Mouse (Mus musculus): Measurements from ENCODE around the gene Cracr2a.

The Cracr2a gene

DNA sequence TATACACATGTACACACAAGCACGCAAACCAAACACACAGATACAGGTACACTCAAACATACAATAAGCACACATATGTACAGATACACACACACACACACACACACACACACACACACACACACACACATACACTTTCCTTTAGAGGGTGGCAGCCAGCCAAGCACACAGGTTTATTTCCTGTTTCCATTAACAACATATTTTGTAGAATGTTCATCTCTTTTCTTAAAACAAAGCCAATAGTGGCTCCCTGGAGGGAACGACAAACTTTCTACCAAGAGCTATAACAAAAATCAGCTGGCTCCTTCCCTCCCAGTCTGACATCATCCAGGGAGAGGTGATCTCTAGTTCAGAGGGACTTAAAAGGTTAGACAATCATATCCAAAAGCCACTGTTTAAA, 73.7 kb downstream of the Cracr2a start:
- DNase-seq, result no peak

DNA sequence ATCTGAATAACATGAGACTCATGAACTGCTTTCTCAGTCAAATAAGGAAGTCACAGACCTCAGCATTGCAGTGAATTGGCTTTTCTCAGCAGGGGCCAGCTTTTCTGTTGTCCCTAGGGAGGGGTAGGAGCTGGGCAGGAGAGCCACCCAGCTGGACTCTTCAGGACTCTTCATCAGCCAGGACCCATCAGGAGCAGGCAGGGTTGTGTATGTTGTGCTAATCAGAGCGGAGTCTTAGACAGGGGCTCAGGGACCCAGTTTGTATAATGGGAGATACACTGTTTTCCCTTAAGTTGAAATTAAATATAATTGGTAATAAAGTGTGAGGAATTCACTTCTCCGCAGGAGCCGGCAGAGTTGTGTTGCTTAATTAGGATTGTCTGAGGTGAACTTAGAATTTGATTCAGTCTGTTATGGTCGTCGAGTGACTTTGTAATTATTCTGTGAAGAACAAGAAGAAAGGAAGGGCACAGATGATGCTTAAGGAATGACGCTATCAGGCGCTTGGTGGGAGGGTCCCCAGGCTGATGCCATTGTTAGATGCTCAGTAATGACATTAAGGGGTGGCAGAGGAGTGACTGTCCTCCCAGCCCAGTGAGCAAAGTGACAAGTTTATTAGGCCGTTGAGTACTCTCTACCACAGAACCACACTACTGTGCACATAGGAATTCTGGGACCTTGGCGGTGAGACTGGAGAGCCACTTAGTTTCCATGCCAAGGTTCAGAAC, 74.5 kb downstream of the Cracr2a start:
- DNase-seq, result no peak

DNA sequence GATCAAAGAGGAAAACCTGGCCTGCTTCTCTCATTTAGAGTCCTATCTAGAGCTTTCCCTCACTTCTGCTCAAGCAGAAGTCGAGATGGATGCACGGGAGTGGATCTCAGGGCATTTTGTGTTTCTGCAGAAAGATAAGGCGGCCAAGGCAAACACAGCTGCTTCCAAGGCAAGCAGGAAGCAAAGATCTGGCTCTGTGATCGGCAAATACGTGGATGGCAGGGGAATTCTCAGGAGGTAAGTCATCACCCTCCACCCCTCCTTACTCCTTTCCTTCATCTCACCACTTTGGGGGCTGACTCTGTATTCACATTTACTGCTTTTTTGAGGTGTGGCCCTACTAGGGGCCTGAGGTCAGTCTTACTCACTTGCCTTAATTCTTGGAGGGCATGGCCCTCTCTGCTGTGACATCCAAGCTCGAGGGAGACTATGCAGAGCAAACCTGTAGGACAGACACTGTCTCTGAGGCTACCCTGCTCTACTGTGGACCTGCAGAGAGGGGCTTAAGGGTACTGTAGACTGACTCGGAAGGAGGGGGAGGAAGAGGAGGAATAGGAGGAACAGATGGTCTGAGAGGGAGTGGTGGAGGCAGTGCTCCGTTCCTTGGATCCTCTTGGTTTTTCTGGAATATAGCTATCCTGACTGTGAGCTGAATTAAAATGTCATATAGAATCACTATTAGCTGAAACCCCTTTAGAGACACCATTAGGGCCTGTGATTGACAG, 80.1 kb downstream of the Cracr2a start:
- no peak for DNase-seq

GRCm38 (mm10) chr6:127655988-127656387, 94.8 kb downstream of the Cracr2a start:
- DNase-seq, result no peak

DNA sequence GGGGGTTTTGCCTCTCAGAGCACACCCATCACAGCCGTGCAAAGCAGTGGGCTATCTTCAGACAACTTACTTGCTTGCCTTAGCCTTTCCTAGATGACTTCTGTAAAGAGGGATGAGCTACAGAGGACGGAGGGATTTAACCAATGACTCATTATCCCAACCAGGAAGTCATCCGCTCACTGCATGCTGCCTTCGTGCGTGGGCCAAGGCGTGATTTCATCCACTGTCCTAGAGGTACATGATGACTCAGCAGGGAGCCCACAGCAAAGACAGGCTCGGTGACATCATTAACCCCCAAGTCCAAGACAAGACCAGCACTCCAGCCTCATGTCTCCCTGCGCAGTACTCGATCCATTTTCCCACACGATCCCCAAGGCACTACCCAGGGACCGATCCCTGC, 96.0 kb downstream of the Cracr2a start:
- DNase-seq, result no peak

DNA sequence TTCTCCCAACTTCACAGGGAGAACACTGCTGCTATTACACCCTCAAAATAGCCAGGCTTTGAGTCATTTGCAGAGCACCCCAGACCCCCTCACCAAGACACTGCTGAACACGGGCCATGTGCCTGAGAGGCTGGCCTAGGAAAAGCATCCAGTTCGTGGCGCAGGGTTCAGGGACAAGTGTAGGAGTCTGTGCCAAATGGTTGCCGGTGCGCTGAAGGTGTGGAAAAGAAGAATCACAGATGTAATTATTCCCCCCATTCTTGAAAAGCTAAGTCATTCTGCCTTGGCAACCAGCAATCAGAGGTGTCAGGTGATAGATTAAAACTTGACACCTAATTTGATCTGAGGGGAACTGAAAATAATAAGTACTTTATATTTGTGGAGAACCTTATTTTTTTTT, 98.3 kb downstream of the Cracr2a start:
- no peak for DNase-seq

- DNase-seq, result no peak
These were observed 98.8 kb downstream of the Cracr2a start for GRCm38 (mm10) chr6:127659966-127660365.

DNA sequence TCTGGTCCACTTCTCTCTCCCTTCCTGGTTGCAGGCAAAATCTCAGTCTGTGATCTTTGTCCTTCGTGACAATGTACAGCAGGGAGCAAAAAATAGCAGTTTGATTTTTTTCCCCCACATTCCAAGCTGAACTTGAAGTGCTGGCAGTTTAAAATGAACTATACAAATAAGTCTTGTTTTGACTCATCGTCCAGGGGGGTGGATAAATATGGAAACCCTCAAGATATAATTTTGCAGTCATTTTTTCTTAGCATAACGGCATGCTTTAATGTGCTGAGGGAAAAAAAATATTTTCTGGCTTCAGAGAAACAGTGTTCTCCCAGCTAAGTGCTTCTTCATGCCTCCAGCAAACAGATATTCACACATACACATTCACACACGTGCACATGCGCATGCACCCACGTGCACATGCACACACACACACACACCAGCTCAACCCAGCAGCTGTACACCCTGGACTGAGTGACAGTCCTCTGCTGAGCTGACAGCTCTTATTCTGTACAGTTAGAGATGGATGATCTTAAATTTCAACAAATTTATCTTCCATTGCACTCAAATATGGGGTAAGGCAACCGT, 100.7 kb downstream of the Cracr2a start:
- no peak for DNase-seq

DNA sequence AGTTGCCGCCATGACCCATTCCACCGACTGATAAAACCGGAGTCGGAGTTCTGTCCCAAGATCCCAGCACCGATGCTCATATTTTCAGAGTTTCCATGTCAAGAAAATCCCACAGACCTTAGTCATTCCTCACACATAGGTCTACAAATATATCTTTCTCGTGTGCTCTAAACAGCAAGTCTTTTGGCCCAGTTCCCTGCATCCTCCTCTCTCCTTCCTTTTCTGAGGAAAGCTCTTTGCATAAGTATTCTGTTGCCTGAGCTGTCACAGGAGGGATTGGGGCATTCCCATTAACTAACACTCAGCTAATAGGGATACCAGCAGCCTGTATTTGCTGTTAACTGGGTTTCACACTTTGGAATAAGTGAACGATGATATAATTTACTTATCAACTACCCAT, 102.1 kb downstream of the Cracr2a start:
- DNase-seq, result no peak

- DNase-seq, result peak; percentile 38
These were observed 108.2 kb downstream of the Cracr2a start for GRCm38 (mm10) chr6:127669313-127669712.

GRCm38 (mm10) chr6:127670031-127670430, 108.9 kb downstream of the Cracr2a start:
- no peak for DNase-seq

GRCm38 (mm10) chr6:127672071-127672470, 110.9 kb downstream of the Cracr2a start:
- no peak for DNase-seq

GRCm38 (mm10) chr6:127676866-127677265, 115.7 kb downstream of the Cracr2a start:
- no peak for DNase-seq

DNA sequence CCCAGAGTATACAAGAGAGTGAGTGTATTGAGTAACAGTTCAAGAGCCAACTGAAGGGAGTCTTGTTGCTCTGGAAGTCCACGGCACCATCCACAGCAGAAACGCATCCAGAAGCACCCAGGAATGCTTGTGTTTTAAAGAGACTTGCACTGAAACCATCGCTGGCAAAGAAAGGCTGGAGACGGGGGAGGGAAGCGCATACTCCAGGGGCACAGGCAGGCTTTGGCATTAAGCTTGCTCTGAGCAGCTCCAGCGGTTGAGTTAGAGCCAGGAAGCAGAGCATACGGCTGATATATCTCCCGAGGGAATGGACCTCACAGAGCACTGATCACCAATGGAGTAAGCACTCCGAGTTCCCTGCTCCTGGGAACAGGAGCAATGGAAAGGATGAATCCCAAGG, 117.2 kb downstream of the Cracr2a start:
- no peak for DNase-seq

- no peak for DNase-seq
These were observed 117.9 kb downstream of the Cracr2a start for GRCm38 (mm10) chr6:127678998-127679397.

DNA sequence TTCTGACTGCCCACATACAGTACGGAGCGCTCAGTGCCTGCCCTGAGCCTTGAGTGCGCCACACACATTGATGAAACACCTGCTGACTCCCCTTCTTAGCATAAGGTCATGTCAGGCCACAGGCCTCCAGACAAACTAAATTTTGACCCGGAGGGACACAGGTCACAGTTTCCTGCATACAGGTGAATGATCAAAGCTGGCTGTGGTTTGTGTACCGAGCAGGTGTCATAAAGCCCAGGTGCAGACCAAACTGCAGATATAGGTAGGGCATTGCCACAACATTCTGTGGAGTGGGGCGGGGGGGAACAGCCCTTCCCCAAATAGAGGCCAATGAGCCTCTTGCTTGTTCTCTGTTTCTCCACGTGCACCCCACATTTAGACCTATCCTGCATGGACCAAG, 119.6 kb downstream of the Cracr2a start:
- no peak for DNase-seq

DNA sequence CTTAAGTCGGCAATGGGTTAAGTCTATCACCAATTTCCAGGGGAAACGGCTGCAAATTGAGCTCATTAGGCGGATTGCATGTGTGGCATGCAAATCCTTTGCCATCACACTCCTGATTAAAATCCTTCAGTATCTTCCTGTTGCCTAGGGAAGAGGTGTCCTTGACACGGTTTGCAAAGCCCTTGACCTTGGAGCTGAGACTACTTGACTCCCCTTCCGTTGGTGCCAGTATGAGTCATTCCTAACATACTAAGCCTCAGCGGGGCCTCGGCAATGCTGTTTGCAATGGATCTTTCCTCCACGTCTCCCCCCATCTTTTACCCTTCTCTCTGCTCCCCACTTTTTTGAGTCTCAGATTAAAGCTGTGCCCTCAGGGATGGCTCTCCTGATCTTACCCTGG, 122.4 kb downstream of the Cracr2a start:
- DNase-seq, result no peak

DNA sequence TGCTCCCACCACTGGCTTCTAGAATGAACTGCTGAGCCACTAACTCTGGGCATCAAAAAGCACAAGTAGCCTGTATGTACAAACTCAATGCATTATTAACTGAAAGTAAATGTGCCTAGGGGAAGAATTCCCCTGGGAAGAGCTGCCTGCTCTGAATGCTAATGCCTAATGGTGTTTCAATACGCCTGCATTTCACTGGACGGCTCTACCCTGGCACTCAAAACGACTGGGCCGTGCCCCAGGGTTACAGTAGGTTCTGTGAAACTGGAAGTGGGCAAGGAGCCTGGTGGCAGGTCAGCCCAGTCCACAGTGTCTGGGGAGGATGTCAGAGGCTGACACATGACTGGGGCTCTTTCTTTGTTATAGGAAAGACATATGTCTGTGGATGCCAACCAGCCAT, 123.8 kb downstream of the Cracr2a start:
- no peak for DNase-seq

DNA sequence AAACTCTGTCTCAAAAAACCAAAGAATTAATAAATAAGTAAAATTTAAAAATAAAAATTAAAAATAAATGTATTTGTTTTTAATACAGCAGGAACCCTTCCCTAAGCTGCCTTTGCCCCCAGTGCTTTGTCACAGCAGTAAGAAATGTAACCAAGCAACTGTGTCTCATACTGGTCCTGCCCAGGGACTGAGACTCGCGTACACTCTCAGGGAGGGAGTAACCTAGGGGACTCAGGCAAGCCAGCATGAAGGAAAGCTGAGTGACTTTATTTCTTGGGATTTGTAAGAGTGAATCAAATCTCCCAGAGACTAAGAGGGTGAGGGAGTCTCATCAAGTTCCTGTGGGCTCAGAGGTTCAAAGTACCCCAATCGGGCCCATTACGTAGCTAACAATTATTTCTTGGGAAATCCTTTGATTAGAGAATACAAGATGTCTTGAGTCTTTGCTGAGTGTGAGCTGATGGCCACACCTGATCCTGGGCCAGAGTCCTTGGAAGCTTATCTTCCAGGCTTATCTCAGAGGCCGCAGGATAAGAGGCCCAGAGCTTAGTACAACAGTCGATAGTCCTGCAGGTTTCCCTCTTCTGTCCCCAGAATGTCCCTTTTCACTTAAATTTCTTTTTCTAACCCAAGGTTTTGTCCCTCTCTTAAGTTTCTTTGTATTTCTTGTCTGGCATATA, 126.2 kb downstream of the Cracr2a start:
- no peak for DNase-seq

- no peak for DNase-seq
These were observed 131.2 kb downstream of the Cracr2a start for GRCm38 (mm10) chr6:127692298-127692697.

DNA sequence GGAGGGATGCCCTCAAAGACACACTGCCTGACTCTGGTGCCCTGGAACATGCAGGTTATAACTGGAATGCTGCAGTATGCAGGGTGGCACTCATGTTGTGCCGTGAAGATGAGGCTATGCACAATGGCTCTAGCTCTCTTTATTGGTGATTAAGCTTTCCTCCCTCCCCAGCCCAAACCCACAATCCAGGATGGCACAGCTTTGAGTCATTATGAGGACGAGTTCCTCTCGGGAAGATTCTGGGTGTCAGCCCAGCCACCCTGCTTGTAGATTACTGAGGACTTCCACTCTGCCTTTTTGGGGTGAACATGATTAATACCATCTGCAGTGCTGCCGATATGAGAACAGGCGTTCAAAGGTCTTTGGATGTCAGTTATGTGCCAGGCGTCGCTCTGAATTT, 132.5 kb downstream of the Cracr2a start:
- DNase-seq, result no peak

GRCm38 (mm10) chr6:127701036-127701783, 140.1 kb downstream of the Cracr2a start:
- no peak for DNase-seq

GRCm38 (mm10) chr6:127708218-127708628, 147.1 kb downstream of the Cracr2a start:
- DNase-seq, result no peak
